Mouse (Mus musculus) hematopoietic stem cell, adult 5-6 weeks (primary cell): ENCODE results near the gene Ubap1. TPM values are rescaled to one million over a fixed set of nuclear protein-coding genes. Genes with fewer than 3 reads are reported as not detected.

Source experiments
- ATAC-seq, 2 experiments: fragments of 125-278 bp in 1 of 2; replicated peaks in 1 of 2; 2 replicates each; pipeline ENCODE4 v1.8.0; 2016 to 2017; ENCODE audit warnings: inconsistent platforms in 2 of 2, mild to moderate bottlenecking in 2 of 2, moderate number of reproducible peaks in 2 of 2, low read depth in 1 of 2, moderate TSS enrichment in 1 of 2; ENCODE audit not compliant: low FRiP score in 2 of 2, poor library complexity in 2 of 2, severe bottlenecking in 2 of 2, insufficient read depth in 1 of 2, low TSS enrichment in 1 of 2
- total RNA-seq: library from RNA; stranded (forward); fragments of 172-1452, 232-1000 nt; gene quantifications from 2 replicates; pipeline ENCODE4 v1.2.3, GENCODE M21; 2017

Gene Ubap1
- total RNA-seq, 1 experiment from 2014 or later = 44.5 TPM

DNA sequence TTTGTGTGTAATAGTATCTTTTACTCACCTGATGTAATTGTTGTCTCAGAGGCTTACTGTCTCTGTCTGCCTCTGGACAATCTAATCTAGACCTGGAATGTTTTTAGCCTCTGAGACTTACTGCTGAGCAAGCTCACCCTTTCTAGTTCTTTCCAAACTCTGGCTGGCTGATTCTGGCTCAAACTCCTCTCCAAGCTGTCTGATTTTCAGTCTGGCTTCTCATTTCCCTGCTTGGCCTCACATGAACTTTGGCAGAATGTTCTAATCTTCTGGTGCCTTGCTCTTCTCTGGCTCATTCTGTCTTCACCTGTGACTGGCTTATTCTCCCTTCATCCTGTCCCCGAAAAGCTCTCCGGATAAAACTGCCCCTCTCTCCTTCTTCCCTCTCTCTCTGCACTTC, 2.8 kb upstream of the Ubap1 start:
- ATAC-seq = no peak

DNA sequence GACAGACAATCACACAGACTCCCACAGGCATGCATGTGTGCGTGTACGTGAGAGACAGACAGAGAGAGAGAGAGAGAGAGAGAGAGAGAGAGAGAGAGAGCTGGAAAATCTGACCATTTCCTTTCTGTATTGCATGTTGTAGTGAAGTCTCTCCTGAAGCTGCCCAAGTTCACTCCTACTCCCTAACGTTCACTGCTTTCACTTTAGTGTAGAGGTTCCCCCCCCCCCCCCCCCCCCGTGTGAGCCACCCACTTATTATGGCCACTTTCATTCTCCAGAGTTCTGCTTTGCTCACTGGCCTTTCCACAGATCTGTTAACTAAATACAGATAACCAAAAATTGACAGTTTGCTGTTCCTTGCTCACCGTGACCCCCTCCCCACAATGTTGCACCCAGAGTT, 957 bp upstream of the Ubap1 start:
- no peak; a peak in 1 of 4 replicates for ATAC-seq

DNA sequence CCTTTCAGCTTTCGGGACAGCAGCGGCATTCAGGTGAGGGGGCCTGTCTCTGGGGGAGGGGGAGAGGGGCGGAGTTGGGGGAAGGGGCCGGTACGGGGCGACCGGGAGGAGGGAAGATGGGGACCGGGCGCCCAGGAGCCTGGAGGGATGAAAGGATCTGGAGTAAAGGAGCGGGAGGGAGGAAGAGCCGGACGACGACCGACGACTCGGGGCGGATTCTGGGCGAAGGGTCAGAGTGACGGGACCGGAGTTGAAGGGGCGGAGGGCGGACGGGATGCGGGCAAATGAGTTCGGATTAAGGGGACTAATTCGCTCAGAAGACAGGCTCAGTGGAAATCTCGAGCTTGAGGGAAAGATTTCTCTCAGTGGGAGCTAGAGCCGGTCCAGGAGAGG, 399 bp downstream of the Ubap1 start:
- ATAC-seq = 0 out of 4 replicates have a peak, but pooled peaks of 1 of the 2 experiments have one; percentile 14

DNA sequence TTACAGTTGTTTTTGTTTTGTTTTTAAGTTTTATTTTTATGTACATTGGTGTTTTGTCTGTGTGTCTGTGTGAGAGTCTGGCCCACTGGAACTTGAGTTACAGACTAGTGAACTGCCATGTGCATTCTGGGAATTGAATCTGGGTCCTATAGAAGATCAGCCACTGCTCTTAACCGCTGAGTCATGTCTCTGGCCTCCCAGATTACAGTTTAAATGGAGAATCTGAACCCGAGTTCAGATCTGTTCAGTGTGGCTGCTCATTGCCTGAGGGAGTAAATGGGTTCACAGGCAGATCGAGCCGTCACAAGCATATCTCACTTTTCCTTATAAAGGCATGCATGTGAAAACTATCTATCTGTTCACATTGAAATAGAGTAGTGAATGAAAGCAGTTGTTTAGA, 4.0 kb downstream of the Ubap1 start:
- ATAC-seq = no peak

DNA sequence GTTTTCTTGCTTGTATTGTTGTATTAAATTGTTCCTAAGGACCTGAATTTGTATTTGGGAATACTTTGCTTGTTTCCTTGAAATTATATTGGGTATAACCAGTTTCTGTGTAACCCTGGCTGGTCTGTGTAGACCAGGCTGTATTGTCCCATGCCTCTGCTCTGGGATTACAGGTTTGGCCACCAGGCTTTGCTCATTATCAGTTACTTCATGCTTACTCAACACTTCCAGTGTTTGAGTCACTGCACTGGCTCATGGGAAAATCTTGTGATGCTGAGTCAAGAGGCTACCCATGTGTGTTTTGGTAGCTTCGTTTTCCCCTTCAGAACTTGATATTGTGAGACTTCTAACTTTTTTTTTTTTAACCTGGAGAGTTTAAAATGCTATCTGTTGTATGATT, 4.5 kb downstream of the Ubap1 start:
- ATAC-seq = no peak

DNA sequence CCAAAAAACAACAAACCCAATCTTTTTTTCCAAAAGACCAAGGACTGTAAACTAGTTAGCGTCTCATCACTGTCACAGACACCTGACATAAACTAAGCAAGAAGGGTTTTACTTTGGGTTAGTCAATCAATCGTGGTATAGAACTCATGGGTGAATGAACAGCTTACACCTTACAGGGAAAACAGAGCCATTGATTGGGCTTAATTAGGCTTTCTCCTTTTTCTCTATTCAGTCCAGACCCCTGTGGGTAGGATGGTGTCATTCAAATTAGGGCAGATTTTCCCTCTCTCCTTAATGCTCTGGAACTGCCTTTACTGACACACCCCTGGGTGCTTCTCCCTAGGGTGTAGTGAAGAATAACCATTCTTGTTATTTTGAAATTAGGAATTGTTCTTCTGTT, 8.4 kb downstream of the Ubap1 start:
- no peak for ATAC-seq

DNA sequence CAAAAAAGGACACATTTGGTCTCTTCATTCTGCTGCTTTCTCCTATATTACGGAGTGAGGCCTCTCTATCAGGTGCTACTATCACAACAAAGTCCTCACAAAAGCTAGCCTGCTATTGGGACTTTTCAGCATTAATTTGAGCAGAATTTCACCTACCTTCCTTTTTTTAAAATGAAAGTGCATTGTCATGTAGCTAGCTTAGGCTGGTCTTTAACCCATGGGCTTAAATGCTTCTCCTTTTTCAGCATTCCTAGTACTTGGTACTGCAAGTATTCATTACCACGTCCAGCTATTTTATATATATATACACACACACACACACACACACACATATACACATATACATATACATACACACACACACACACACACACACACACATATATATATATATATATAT, 9.9 kb downstream of the Ubap1 start:
- peak; percentile 62 to 69; a peak in 2 of 4 replicates for ATAC-seq

DNA sequence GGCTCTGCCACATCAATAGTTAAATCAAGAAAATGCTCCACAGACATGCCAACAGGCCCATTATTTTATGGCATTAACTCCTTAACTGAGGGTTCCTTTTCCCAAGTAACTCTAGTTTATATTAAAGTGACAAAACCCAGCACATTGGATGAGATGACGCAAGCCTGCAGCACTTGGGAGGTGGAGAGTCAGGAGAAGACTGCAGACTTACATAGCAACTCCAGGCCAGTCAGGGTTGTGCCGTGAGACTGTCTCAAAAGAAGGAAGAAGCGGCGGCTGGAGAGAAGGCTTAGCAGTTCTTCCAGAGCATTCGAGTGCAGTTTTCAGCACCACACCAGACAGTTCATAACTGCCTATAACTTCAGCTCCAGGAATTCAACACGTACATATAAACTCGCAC, 10.6 kb downstream of the Ubap1 start:
- ATAC-seq = no peak

DNA sequence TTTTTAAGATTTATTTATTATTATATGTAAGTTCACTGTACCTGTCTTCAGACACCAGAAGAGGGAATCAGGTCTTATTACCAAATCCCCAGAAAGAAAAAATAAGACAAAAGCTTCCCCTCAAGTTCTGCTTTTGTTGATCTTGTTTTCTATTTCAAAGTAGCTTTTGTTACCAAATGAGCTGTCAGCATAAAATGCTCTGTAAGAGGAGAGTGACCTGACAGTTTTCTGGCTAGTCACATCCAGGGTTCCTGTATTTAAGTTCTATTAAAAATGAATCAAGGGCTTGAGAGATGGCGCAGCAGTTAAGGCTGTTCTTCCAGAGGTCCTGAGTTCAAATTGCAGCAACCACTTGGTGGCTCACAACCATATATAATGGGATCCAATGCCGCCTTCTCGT, 12.3 kb downstream of the Ubap1 start:
- no peak for ATAC-seq

DNA sequence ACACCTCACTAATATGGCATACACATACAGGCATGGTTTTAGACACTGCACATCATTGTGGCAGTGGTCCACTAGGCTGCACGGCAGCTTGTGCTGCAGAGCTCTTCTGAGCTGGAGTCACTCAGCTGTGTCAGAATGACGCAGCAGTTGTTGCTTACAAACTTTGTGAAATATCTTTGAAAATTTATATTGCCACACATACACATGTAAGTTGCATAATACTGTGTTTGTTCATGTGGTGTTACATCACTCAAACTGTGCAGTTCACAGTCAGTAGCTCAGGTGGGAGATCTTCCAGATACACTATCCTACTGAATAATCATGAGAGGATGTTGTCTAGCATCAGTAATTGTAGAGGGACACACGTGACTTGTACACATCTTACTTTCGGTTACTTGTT, 19.4 kb downstream of the Ubap1 start:
- peak; percentile 56 to 77; a peak in 3 of 4 replicates for ATAC-seq

DNA sequence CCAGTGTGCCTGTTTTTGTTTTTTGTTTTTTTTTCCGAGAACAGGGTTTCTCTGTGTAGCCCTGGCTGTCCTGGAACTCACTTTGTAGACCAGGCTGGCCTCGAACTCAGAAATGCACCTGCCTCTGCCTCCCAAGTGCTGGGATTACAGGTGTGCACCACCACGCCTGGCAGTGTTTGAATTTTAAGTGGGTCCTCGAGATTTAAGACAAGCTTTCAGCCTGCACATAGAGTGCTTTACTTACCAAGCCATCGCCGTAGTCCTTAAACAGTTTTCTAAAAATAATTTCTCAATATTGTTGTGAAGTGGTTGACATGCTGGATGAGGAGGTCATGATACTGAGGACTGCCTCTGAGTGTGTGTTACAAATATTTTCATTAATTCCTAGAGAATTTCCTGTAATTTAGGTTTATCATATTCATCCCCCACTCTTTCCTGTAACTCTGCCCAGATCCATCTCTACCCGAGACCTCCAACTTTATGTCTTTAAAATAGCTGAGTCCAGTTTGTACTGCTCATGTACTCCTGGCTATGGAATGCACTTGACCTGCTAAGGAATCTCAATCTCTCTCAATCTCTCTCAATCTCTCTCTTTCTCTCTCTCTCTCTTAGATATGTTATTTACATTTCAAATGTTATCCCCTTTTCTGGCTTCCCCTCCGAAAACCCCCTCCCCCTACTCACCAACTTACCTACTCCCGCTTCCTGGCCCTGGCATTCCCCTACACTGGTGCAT, 21.1 kb downstream of the Ubap1 start:
- ATAC-seq = no peak

DNA sequence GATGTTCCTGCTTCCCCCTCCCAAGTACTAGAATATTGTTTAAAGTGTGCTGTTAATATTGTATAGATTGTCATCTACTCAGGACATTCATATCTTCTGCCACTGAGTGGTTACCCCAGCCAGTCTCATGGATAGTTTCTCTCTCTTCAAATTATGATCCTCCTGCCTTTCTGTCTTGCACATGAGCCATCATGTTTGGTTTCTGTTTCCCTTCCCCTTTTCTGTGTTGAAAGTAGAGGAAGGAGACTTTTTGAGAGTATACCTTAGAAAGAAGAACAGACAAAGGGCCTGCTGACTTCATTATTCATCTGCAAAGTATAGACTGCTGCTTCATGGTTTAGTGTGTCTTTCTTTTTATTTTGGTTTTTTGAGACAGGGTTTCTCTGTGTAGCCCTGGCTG, 28.8 kb downstream of the Ubap1 start:
- ATAC-seq = peak; percentile 80 to 81; a peak in 3 of 4 replicates

DNA sequence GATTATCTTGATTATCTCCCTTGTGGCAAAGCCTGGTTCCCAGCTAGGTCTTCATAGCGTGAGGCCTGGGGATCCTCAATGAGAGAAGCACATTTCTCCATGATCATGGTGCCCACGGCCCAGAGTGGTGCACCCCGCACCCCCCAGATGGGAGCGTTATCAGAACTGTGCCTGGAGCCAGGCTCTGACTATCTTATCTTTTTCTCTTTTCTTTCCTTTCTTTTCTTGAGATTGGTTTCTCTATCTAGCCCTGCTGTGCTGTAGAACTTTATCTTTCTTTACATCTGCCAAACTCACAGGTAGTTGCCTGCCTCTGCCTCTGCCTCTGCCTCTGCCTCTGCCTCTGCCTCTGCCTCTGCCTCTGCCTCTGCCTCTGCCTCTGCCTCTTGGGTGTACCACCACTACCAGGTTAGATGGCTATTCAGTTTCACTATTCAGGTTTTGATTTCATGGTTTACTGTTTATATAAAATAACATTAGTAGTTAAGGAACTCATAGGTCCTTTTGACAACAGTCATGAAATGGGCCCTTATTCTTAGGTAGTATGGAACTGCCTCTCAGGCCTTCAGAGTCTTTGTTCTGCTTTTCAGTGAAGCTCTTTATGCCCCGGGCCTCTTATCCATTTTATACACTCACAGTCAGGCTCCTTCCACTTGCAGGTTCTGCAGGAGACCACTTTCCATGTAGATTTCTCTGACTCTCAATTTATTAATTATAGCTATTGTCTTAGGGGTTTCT, 32.6 kb downstream of the Ubap1 start:
- no peak for ATAC-seq

DNA sequence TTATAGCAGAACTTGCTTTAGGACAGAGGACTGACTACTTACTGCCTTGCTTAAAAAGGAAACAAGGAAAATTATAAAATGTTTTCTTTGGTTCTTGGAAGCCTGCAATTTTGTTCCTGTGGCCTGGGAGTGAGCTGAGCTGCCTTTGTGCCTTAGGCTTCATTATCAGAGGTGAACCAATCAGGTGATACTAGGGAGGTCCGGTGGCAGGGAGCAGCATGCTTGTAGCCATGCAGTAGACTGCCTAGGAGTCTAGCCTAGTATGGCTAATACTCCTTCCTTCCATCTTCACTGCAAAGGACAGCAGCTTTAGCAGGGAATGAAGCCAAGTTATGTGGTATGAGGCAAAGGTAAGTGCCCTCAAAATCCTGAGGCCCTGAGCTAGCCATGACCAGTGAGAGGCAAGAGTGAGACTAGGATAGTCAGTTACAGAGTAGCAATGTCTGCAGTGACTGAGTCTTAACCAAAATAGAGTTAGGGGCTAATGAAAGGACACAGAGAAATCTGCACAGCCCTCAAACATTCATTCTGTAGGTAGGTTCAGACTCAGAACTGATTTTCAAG, 37.7 kb downstream of the Ubap1 start:
- no peak for ATAC-seq

DNA sequence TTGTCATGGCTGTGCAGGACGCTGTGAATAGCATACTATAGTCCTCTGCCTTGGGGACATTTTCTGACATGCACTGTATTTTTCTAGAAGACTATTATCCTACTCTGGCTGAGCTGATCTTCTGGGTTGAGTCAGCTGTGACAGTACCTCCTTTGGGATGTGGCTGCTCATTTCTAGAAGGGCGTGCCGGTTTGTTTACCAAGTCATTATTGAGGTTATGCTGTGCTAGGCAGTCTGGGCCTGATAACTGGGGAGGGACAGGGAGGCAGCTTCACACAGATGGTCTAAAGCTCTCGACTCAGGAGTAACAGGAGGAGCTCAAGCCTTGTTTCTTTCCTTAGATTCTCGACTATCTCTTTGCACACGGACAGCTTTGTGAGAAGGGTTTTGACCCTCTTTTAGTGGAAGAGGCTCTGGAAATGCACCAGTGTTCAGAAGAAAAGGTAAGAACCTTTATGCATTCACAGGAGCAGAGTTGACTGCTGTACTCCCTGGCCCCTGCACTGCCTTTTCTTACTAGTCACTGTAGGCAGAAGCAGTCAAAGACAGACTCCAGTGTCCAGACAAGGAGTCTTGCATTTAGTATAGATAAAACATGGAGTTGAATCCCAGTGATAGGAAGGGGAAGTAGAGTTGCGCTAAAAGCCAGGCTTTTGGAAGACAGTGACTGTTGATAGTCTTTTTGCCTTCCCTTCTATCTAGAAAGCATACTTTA, 39.1 kb downstream of the Ubap1 start:
- no peak for ATAC-seq

DNA sequence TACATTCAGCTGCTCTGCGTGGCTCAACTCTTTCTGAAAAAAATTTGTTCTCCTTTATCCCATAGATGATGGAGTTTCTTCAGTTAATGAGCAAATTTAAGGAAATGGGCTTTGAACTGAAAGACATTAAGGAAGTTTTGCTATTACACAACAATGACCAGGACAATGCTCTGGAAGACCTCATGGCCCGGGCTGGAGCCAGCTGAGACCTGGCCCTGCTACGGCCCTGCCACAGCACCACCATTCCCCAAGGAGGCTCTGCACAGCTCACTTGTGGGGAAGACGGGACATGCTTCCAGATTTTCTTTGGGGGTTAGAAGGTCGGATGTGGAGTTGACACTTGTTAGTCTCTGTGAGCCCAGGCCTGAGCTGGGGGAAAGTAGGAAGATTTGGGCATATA, 39.8 kb downstream of the Ubap1 start:
- ATAC-seq = no peak

DNA sequence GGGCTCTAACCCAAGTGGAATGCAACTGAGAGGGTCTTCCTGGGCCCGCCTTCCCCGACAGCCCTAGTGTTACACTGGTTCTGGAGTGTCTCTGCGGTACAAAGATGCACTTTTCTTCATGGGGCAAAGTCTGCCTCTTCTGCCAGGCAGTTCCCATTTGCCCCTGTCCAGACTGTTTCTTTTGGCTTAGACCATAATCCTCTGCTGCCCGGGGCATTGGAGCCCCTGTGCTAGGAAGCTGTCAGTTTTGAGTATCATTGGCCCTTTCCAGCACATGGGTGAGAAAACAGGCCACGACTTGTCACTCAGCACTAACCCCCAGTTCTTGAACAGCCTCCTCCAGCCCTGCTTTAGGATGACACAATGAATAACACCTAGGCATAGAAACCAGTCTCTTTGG, 40.4 kb downstream of the Ubap1 start:
- ATAC-seq = no peak

DNA sequence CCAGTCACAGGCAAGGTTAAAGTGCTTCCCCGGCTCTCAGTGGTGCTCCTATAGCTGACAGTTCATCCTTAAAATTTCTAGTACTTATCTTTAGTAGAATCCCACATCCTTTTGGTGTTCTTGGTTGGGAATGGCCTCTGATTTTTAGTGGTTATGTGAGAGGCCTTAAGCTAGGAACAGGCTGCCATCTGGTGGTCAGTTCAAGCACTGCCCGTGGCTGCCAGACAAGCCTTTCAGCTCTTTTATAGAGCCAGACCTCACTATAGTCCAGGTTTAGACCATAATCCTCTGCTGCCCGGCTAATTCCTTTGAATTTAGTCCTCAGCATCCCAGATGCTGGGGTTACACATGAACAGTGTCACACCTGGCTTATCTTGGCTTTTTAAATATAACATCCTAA, 41.3 kb downstream of the Ubap1 start:
- peak; percentile 38 to 77; a peak in 3 of 4 replicates for ATAC-seq
